Mouse (Mus musculus) kidney, postnatal 0 days (tissue): ENCODE data around the gene Zbtb40. TPM values are rescaled to one million over a fixed set of nuclear protein-coding genes. Genes with fewer than 3 reads are reported as not detected.

ENCODE experiments used
- ATAC-seq: fragments of 200-750 bp; cut with Nextera tagmentation; replicated peaks from 2 replicates; pipeline ENCODE4 v1.8.0; 2017; ENCODE audit warnings: low read depth, moderate number of reproducible peaks, moderate TSS enrichment, moderate library complexity; ENCODE audit not compliant: low FRiP score
- DNase-seq: peaks from one replicate; pipeline ENCODE4 v3.0.0-alpha.2; 2016; ENCODE audit warnings: low spot score
- H3K27ac ChIP-seq: fragments of 300-500 bp; sonication (generic); 2 replicates; pipeline ENCODE4 v1.5.1; 2014; ENCODE audit warnings: mild to moderate bottlenecking
- H3K27me3 ChIP-seq: fragments of 300-500 bp; sonication (generic); 2 replicates; pipeline ENCODE4 v1.6.1; 2014; ENCODE audit warnings: low read length, mixed read lengths; ENCODE audit not compliant: insufficient read depth
- H3K36me3 ChIP-seq: fragments of 300-500 bp; sonication (generic); 2 replicates; pipeline ENCODE4 v1.6.1; 2014; ENCODE audit warnings: low read length, mixed read lengths; ENCODE audit not compliant: insufficient read depth
- H3K4me1 ChIP-seq: fragments of 300-500 bp; sonication (generic); replicated peaks from 2 replicates; pipeline ENCODE4 v1.6.1; 2014; ENCODE audit warnings: antibody characterized with exemption, low read length, mixed read lengths; ENCODE audit not compliant: insufficient read depth
- H3K4me2 ChIP-seq: fragments of 300-500 bp; sonication (generic); 2 replicates; pipeline ENCODE4 v1.6.1; 2014; ENCODE audit warnings: mild to moderate bottlenecking, low read length, moderate library complexity, mixed read lengths
- H3K4me3 ChIP-seq: fragments of 300-500 bp; sonication (generic); replicated peaks from 2 replicates; pipeline ENCODE4 v1.5.1; 2014; ENCODE audit warnings: low read depth, low read length
- H3K9ac ChIP-seq: fragments of 300-500 bp; sonication (generic); 2 replicates; pipeline ENCODE4 v1.6.1; 2014; ENCODE audit warnings: low read depth, low read length
- H3K9me3 ChIP-seq: fragments of 300-500 bp; sonication (generic); replicated peaks from 2 replicates; pipeline ENCODE4 v1.6.1; 2016; ENCODE audit warnings: low read length, inconsistent platforms, mixed read lengths
- CTCF ChIP-seq: IDR thresholded peaks from 2 replicates; pipeline ENCODE4 v1.5.1; 2016; ENCODE audit warnings: antibody characterized with exemption, low read depth, mild to moderate bottlenecking, moderate library complexity
- WGBS: fragments of 180-500 bp; shearing (Covaris S2); extraction: QIAGEN DNeasy Blood & Tissue Kit; methylation state at CpG from one replicate; pipeline ENCODE4 v1.1.7; 2014; 5-methylcytosine and 5-hydroxymethylcytosine counted together
- polyA plus RNA-seq: library from polyadenylated mRNA; unstranded; fragments of >200 nt; fragmentation: Nextera tagmentation; extraction: Ambion mirVana; gene quantifications from 2 replicates; pipeline ENCODE4 v1.2.1, GENCODE M21; 2015

Zbtb40 gene
- polyA plus RNA-seq, 1 experiment from 2014 or later = 1.8 TPM

DNA sequence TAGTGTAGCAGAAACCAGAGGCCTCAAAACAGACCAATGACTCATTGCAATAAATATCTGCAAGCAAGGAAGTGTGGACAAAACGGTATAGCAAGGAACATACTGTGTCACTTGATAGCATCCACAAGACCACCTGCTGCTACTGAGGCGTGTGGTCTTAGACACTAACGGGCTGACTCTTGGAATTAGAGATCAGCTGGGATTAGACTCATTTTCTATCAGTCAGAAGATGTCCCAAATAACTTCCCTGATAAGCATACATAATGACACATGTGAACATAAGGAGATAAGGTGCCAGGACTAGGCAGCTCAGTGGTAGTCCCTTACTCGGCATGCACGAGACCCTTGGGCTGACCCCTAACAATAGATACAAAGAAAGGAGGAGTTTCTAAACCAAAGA, 21.6 kb downstream of the Zbtb40 start:
- Histone ChIP-seq H3K4me2 (no peak overlapping the region), H3K27me3 (no peaks in the 10 kb centered on the region), H3K27ac (no peak overlapping the region), H3K36me3 (no peaks in the 10 kb centered on the region), H3K9ac (no peak overlapping the region), H3K4me1 (no peaks in the 10 kb centered on the region), H3K4me3 (no peak overlapping the region), H3K9me3 (no peaks in the 10 kb centered on the region)
- ATAC-seq (no peak), DNase-seq (no peak)
- WGBS = 58% methylated on average over 5 of the region's 5 CpGs
- no peak for TF ChIP-seq CTCF

- Histone ChIP-seq H3K9me3 (no peaks in the 10 kb centered on the region), H3K9ac (no peak overlapping the region), H3K36me3 (no peaks in the 10 kb centered on the region), H3K4me1 (no peaks in the 10 kb centered on the region), H3K4me3 (no peak overlapping the region), H3K27me3 (no peaks in the 10 kb centered on the region), H3K4me2 (no peak overlapping the region), H3K27ac (no peak overlapping the region)
- WGBS = 58% methylated on average over 6 of the region's 6 CpGs
- ATAC-seq (no peak), DNase-seq (no peak)
- TF ChIP-seq CTCF = peak; percentile 27; the same call in 1 of the 2 replicates
Measured at GRCm38 (mm10) chr4:137025570-137025969, 23.0 kb downstream of the Zbtb40 start.

DNA sequence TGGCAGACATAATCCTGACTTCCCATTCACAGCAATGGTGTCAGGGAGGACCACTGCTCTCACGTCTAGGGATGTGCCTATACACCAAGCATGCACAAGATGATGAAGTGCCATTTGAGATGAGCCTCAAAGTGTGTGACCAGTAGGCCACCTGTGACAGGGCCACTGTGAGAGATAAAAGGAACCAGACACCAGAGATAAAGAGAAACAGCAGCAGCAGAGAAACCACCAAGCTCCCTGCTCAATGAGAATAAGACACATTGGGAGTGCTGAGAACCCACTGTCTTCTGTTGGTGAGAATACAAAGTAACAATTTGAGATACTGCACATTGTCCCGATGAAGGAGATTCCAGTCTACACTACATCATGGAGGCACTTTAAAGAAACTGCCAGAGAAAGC, 23.5 kb downstream of the Zbtb40 start:
- Histone ChIP-seq H3K27ac (no peak overlapping the region), H3K4me3 (no peak overlapping the region), H3K9ac (no peak overlapping the region), H3K27me3 (no peaks in the 10 kb centered on the region), H3K4me1 (no peaks in the 10 kb centered on the region), H3K4me2 (no peak overlapping the region), H3K9me3 (no peaks in the 10 kb centered on the region), H3K36me3 (no peaks in the 10 kb centered on the region)
- WGBS = 91% methylated on average over 2 of the region's 2 CpGs
- DNase-seq (no peak), ATAC-seq (no peak)
- no peak for TF ChIP-seq CTCF

- ATAC-seq (no peak), DNase-seq (no peak)
- whole genome bisulfite sequencing = 62% methylated on average over 3 of the region's 3 CpGs
Measured at GRCm38 (mm10) chr4:137020065-137020464, 28.5 kb downstream of the Zbtb40 start.

DNA sequence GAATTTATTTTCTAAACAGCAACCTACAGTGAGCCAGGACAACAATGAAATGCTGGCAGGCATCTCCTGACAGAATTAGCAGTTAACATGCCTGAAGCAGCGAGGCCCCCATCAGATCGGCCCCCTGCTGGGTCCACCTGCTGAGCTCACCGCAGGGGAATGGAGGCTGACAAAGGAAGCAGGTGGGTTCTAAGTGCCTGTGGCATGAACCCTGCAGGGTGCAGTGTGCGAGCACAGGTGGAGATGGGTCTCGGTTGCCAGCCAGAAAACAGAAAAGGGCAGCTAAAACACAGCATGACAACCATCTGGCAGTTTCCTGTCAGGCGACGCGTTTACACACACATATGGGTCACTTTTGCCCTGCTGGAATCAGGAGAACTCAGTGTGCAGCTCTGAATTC, 32.7 kb downstream of the Zbtb40 start:
- TF ChIP-seq CTCF = no peak
- H3K4me1 ChIP-seq = no peaks in the 10 kb centered on the region
- no peak overlapping the region for H3K4me2 ChIP-seq
- peaks cover 12% of the 10 kb centered on the region for H3K36me3 ChIP-seq
- WGBS = 70% methylated on average over 8 of the region's 8 CpGs
- no peak overlapping the region for H3K4me3 ChIP-seq
- DNase-seq (no peak), ATAC-seq (no peak)
- H3K9ac ChIP-seq = no peak overlapping the region
- H3K27ac ChIP-seq = no peak overlapping the region
- H3K9me3 ChIP-seq = no peaks in the 10 kb centered on the region
- no peaks in the 10 kb centered on the region for H3K27me3 ChIP-seq

More at GRCm38 (mm10) chr4:137020065-137020464, 28.5 kb downstream of the Zbtb40 start:
- no peaks in the 10 kb centered on the region for H3K9me3 ChIP-seq
- no peak overlapping the region for H3K9ac ChIP-seq
- no peaks in the 10 kb centered on the region for H3K27me3 ChIP-seq
- TF ChIP-seq CTCF = no peak
- H3K36me3 ChIP-seq = peaks cover 12% of the 10 kb centered on the region
- no peaks in the 10 kb centered on the region for H3K4me1 ChIP-seq
- H3K27ac ChIP-seq = no peak overlapping the region
- H3K4me2 ChIP-seq = no peak overlapping the region
- H3K4me3 ChIP-seq = no peak overlapping the region

DNA sequence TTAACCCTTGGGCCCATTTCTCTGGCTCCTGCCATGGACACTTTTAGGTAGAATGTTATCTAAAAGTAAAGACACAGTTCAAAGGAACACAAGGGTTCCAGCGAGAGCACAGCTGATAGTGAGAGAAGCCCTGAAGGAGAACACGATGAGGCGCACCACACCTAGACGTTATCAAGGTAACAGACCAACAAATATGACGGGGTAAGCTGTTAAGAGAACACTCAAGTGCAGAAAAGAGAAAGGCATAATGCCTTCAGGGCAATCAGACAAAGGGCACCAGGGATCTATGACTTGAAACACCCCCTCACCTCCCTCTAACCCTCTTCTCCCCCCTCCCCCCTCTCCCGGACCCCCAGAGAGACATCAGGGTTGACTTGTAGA, 33.1 kb downstream of the Zbtb40 start:
- Histone ChIP-seq H3K4me1 (no peaks in the 10 kb centered on the region), H3K4me3 (no peak overlapping the region), H3K36me3 (peaks cover 12% of the 10 kb centered on the region), H3K4me2 (no peak overlapping the region), H3K9ac (no peak overlapping the region), H3K9me3 (no peaks in the 10 kb centered on the region), H3K27me3 (no peaks in the 10 kb centered on the region), H3K27ac (no peak overlapping the region)
- DNase-seq (no peak), ATAC-seq (no peak)
- TF ChIP-seq CTCF = no peak
- WGBS = 72% methylated on average over 6 of the region's 6 CpGs
